Mouse (Mus musculus) lung, postnatal 0 days (tissue): ENCODE measurements around the gene Pabpn1l. TPM values are rescaled to one million over a fixed set of nuclear protein-coding genes. Genes with fewer than 3 reads are reported as not detected.

Experiments used
- ATAC-seq: fragments of 200-750 bp; cut with Nextera tagmentation; 2 replicates; pipeline ENCODE4 v1.8.0; 2017; ENCODE audit warnings: moderate library complexity
- DNase-seq: peaks from one replicate; pipeline ENCODE4 v3.0.0-alpha.2; 2016; ENCODE audit warnings: low spot score
- H3K27ac ChIP-seq: fragments of 300-500 bp; sonication (generic); 2 replicates; pipeline ENCODE4 v1.5.1; 2014; ENCODE audit warnings: antibody characterized with exemption, mild to moderate bottlenecking, low read length, mixed read lengths
- H3K27me3 ChIP-seq: fragments of 300-500 bp; sonication (generic); replicated peaks from 2 replicates; pipeline ENCODE4 v1.6.1; 2014; ENCODE audit warnings: low read length, mixed read lengths; ENCODE audit not compliant: insufficient read depth
- H3K36me3 ChIP-seq: fragments of 300-500 bp; sonication (generic); 2 replicates; pipeline ENCODE4 v1.6.1; 2014; ENCODE audit warnings: low read length, mixed read lengths; ENCODE audit not compliant: insufficient read depth
- H3K4me1 ChIP-seq: fragments of 300-500 bp; sonication (generic); 2 replicates; pipeline ENCODE4 v1.6.1; 2014; ENCODE audit warnings: antibody characterized with exemption, low read depth, low read length, mixed read lengths; ENCODE audit not compliant: insufficient read depth
- H3K4me2 ChIP-seq: fragments of 300-500 bp; sonication (generic); replicated peaks from 2 replicates; pipeline ENCODE4 v1.6.1; 2014; ENCODE audit warnings: low read depth, mild to moderate bottlenecking, low read length, moderate library complexity, mixed read lengths
- H3K4me3 ChIP-seq: fragments of 300-500 bp; sonication (generic); 2 replicates; pipeline ENCODE4 v1.5.1; 2014; ENCODE audit warnings: low read depth, low read length
- H3K9ac ChIP-seq: fragments of 300-500 bp; sonication (generic); replicated peaks from 2 replicates; pipeline ENCODE4 v1.6.1; 2014; ENCODE audit warnings: low read depth, mild to moderate bottlenecking
- H3K9me3 ChIP-seq: fragments of 300-500 bp; sonication (generic); 2 replicates; pipeline ENCODE4 v1.6.1; 2016; ENCODE audit warnings: low read length, mixed read lengths
- CTCF ChIP-seq: IDR thresholded peaks from 2 replicates; pipeline ENCODE4 v1.5.1; 2016; ENCODE audit warnings: antibody characterized with exemption, mild to moderate bottlenecking
- EP300 ChIP-seq: IDR thresholded peaks from 2 replicates; pipeline ENCODE4 v1.6.1; 2016; ENCODE audit warnings: antibody characterized with exemption, mild to moderate bottlenecking, control low read depth
- WGBS: fragments of 180-500 bp; shearing (Covaris S2); extraction: QIAGEN DNeasy Blood & Tissue Kit; methylation state at CpG from one replicate; pipeline ENCODE4 v1.1.7; 2014; 5-methylcytosine and 5-hydroxymethylcytosine counted together
- polyA plus RNA-seq: library from polyadenylated mRNA; unstranded; fragments of >200 nt; fragmentation: Nextera tagmentation; extraction: Ambion mirVana; gene quantifications from 2 replicates; pipeline ENCODE4 v1.2.1, GENCODE M21; 2015

Gene Pabpn1l
- polyA plus RNA-seq, 1 experiment from 2014 or later, result not detected

DNA sequence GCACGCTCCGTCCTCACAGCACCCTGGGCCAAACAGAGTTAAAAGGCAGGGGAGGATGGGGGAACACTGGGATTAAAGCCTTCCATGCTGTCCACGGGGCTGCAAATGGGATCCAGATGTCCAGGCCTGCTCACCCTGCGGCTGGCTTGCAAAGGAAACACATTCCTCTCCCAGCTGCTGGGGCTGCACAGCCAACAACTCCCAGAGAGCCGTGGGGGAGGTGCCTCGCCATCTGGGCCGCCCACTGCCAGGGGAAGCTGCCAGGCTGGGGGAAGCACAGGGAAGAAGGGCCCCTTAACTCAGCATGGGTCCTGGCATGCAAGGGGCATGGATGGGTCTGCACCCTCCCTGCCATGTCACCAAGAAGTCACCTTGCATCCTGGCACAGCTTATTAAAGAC, 38.6 kb upstream of the Pabpn1l start:
- H3K27ac ChIP-seq, result no peak overlapping the region
- H3K4me1 ChIP-seq, result peaks cover 28% of the 10 kb centered on the region; the same call in 1 of the 2 replicates
- H3K9me3 ChIP-seq, result no peaks in the 10 kb centered on the region
- TF ChIP-seq CTCF (no peak), EP300 (no peak)
- ATAC-seq, result peak; percentile 61
- no peak overlapping the region for H3K9ac ChIP-seq
- DNase-seq, result peak; percentile 87
- no peak overlapping the region for H3K4me2 ChIP-seq
- no peaks in the 10 kb centered on the region for H3K36me3 ChIP-seq
- WGBS, result 30% methylated on average over 7 of the region's 7 CpGs
- no peaks in the 10 kb centered on the region for H3K27me3 ChIP-seq
- no peak overlapping the region for H3K4me3 ChIP-seq

DNA sequence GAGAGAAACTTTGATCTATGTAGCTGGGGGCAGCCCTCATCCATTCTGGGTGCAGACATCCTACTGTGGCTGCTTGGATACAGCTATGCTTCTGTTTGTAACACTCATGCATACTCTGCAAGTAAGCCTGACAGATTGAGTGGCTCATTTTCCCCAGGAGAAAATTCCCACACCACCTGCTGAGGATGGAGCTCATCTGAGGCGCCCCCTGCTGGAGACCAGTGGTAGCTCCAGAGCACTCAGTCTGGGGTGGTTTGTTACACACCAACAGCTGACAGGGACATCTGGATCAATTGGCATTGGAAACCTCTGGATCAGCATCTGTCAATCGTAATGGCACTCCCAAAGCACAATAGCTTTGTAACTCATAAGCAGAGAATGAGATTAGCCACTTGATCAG, 37.5 kb upstream of the Pabpn1l start:
- Histone ChIP-seq H3K9ac (no peak overlapping the region), H3K4me3 (no peak overlapping the region), H3K4me2 (no peak overlapping the region), H3K27ac (no peak overlapping the region), H3K36me3 (no peaks in the 10 kb centered on the region), H3K4me1 (peaks cover 33% of the 10 kb centered on the region; the same call in 1 of the 2 replicates), H3K27me3 (no peaks in the 10 kb centered on the region), H3K9me3 (no peaks in the 10 kb centered on the region)
- peak; percentile 62 for TF ChIP-seq CTCF
- TF ChIP-seq EP300, result no peak
- WGBS, result 71% methylated on average over 2 of the region's 2 CpGs
- DNase-seq (no peak), ATAC-seq (no peak)

DNA sequence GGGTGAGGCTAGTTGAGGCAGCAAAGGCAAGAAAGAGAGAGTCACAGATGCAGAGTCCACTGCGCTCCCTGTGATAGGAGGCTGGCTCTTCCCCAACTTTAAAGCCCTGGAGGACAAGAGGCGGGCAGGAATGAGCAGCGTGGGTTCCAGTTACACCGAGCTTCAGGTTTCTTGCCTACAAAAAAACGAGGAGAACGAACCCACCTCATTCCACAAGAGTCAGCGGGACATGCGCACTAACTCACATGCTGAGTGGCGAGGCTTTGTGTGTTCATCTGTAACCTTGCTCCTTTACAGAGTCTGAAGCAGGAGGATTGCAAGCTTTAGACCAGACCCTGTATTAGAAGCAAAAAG, 36.2 kb upstream of the Pabpn1l start:
- H3K4me3 ChIP-seq, result no peak overlapping the region
- DNase-seq, result no peak
- no peak overlapping the region for H3K4me2 ChIP-seq
- 71% methylated on average over 9 of the region's 9 CpGs for WGBS
- H3K4me1 ChIP-seq, result peaks cover 36% of the 10 kb centered on the region; the same call in 1 of the 2 replicates
- no peaks in the 10 kb centered on the region for H3K27me3 ChIP-seq
- H3K9me3 ChIP-seq, result no peaks in the 10 kb centered on the region
- H3K27ac ChIP-seq, result no peak overlapping the region
- no peak for ATAC-seq
- TF ChIP-seq CTCF, result no peak
- no peak for TF ChIP-seq EP300
- no peak overlapping the region for H3K9ac ChIP-seq
- no peaks in the 10 kb centered on the region for H3K36me3 ChIP-seq

DNA sequence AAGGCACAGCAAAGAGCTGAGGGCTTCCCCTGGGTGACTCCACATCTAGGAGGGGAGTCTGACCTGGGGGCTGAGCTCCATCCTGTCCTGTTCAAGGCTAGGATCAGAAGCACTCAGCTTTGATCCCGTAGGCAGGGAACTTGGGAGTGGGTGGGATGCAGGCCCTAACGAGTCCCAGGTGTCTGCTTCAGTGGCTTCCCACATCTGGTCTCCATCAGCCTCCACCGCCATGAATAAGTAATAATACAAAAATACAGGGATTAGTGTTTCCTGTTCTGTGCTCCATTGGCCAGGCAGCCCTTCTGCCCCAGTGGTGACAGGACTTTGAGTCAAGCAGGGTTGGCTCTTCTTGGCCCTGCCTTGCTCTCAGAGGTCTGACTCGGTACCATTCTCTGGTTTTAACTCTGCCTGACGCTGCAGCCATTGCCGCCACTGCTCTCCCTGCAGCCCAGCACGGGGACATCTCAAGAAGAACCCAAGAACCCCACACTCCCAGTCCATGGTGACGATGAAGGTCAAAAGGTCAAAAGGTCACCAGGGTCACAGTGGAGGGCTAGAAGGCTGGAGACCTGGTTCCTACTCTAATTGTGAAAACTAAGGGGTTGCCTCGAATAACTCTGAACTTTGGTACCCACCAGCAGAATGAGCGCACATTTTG, 35.7 kb upstream of the Pabpn1l start:
- WGBS, result 66% methylated on average over 10 of the region's 10 CpGs
- ATAC-seq, result no peak
- H3K4me1 ChIP-seq, result peaks cover 34% of the 10 kb centered on the region; the same call in 1 of the 2 replicates
- no peak for DNase-seq
- no peak overlapping the region for H3K9ac ChIP-seq
- H3K27me3 ChIP-seq, result no peaks in the 10 kb centered on the region
- H3K4me2 ChIP-seq, result no peak overlapping the region
- no peak overlapping the region for H3K27ac ChIP-seq
- H3K4me3 ChIP-seq, result no peak overlapping the region
- TF ChIP-seq CTCF, result no peak
- TF ChIP-seq EP300, result no peak
- H3K36me3 ChIP-seq, result no peaks in the 10 kb centered on the region
- no peaks in the 10 kb centered on the region for H3K9me3 ChIP-seq

DNA sequence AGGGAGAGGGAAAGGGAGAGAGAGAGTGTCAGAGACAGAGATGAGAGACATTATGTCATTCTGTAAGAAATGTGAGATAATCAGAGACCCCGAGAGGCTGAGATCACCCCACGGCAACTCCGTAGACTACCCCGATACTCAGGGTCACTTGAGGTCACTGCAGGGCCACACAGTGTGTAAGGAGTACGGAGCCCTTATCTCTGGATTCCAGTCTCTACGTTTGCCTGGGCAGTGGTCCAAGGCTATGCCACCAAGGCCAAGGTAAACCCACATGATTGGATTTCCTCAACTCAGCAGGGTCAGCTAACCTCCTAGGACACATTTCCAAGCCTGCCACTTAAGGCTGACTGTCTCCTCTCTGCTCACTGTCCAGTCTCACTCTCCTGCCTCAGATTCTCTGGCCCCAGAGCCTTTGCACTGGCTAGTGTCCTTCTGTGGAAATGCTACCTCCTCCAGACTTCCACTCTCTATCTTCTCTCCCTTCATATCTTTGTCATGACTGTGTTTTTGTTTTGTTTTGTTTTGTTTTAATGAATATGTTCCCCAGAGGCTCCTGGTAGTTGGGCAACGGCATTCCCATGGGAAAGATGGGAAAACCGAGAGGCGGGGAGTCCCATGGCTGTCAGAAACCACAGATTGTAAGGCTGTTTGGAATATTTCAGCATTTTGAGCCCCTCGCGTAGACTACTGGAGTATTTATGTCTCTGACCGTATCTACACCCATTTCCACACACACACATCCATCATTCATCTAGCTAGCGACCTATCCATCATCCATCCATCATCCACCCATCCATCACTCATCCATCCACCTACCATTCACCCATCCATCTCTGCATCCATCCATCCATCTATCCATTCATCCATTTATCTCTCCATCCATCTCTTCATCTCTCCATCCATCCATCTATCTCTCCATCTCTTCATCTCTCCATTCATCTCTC, 33.8 kb upstream of the Pabpn1l start:
- TF ChIP-seq CTCF, result no peak
- peak; percentile 37; the same call in 1 of the 2 replicates for TF ChIP-seq EP300
- Histone ChIP-seq H3K4me2 (no peak overlapping the region), H3K4me3 (no peak overlapping the region), H3K36me3 (no peaks in the 10 kb centered on the region), H3K27ac (peak overlapping the region; percentile 43), H3K27me3 (no peaks in the 10 kb centered on the region), H3K9ac (no peak overlapping the region), H3K9me3 (no peaks in the 10 kb centered on the region), H3K4me1 (peaks cover 30% of the 10 kb centered on the region; the same call in 1 of the 2 replicates)
- WGBS, result 49% methylated on average over 13 of the region's 13 CpGs
- DNase-seq (peak; percentile 54), ATAC-seq (peak; percentile 65)

DNA sequence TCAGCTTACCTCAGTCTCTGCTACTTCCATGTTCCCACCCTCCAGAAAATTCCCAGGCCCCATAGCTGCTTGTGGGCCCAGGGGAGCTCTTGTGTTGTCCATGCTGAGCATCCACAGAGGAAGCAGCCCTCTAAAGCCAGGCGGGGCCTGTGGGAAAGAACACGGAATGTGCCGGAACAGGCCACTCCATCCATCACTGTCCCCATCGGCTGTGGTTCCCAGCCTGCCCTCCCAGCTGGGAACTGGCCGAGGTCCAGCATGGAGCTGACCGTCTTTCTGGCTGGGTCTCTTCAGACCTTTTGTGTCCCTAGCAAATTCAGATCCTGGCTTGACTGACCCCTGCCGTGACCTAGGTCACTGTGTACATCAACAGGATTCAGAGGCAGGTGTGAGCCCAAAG, 32.2 kb upstream of the Pabpn1l start:
- H3K4me3 ChIP-seq, result no peak overlapping the region
- H3K36me3 ChIP-seq, result no peaks in the 10 kb centered on the region
- TF ChIP-seq CTCF (no peak), EP300 (peak; percentile 87)
- H3K4me2 ChIP-seq, result no peak overlapping the region
- DNase-seq (peak; percentile 83), ATAC-seq (peak; percentile 85)
- no peak overlapping the region for H3K27ac ChIP-seq
- H3K27me3 ChIP-seq, result no peaks in the 10 kb centered on the region
- H3K4me1 ChIP-seq, result peaks cover 28% of the 10 kb centered on the region; the same call in 1 of the 2 replicates
- no peaks in the 10 kb centered on the region for H3K9me3 ChIP-seq
- 10% methylated on average over 7 of the region's 7 CpGs for WGBS
- H3K9ac ChIP-seq, result no peak overlapping the region
